Mouse (Mus musculus): ENCODE data around the gene Zfp786.
"Not testable (repeated sequence)": the region's sequence is repeated elsewhere in the genome, so short reads cannot be mapped to it uniquely, and the experiment has no call there.

Zfp786 gene

DNA sequence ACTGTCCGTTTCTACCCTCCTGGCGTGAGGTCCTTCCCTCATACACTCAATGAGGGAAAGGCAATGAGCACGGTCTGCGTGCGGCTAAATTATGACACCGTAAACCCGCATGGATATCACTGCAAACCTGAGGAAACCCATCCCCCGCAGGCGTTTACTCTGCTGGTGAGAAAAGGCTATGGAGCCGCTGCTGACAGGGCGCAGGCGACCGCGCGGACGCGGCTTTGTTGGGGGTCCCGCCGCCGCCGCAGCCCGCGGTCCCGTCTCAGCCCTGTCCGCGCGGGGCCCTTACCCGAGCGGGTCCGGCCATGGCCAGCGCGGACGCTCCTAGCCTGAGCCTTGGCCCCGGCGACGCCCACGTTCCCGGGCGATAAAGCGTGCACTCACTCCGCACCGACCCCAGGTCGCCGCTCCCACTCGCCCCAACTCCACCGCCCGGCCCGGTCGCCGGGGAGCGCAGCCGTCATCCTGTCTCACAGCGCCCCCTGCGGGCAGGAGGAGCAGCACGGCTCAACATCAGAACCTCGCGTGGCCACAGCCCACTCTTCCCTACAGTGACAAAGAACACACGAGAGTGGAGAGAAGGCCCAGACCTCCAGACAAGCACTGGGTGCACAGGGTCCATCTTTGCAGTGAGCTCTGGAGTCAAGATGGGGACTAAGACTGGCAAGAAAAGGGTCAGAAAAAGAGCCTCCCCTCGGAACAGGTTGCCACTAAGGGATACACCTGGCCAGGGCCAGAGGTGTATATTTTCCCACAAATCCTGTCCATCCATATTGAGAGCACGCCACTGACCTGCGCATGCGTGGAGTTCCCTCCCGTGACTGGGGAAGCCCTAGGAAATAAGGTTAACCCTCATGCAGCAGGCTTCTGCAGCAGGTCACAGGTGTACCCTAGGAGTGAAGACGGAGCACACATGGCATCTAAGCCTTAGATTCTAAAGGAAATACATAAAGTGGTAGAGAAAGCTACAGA is at the start of gene Zfp786:
Gene Zfp786, minus strand, starts transcription at position 764 of the 975 bp plus-strand sequence.
- DNase-seq (ENCODE audit: low spot score), result peak; percentile 80

- no peak for DNase-seq (ENCODE audit: low spot score)
These were observed 49.5 kb upstream of the Zfp786 start for GRCm38 (mm10) chr6:47880166-47880565.

DNA sequence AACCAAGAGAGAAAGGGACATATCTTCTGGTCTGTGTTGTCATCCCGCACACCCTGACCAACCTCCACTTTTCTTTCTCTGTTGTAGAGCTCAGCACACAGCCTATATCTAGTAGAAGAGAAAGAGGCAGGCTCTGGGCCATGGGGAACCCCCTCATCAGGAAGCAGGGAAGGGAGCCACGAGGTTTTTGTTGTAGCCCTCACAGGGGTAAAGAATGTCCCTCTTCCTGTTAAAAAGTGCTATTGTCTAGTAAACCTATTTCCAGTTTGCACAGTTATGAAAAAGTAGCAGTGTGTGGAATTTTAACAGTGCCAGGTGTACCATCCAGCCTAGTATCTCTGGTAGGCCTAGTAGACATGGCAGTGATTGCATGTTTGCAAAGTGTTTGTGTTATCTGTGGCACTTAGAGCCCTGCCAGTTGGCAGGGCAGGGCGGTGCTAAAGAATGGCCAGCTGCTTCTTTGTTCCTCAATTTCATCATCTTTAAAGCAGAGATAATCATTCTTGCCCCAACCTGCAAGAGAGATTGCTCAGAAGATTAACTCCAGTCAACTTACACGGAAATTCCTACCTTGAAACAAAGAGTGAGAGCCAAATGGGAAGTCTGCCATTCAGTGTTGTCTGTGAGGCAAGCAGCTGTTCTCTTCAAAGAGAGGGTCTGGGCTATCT is 48.5 kb upstream of the Zfp786 start:
- DNase-seq (ENCODE audit: low spot score), result no peak

GRCm38 (mm10) chr6:47878593-47878992 is 47.9 kb upstream of the Zfp786 start:
- no peak for DNase-seq (ENCODE audit: low spot score)

GRCm38 (mm10) chr6:47878133-47878514 is 47.5 kb upstream of the Zfp786 start:
- no peak for DNase-seq (ENCODE audit: low spot score)

DNA sequence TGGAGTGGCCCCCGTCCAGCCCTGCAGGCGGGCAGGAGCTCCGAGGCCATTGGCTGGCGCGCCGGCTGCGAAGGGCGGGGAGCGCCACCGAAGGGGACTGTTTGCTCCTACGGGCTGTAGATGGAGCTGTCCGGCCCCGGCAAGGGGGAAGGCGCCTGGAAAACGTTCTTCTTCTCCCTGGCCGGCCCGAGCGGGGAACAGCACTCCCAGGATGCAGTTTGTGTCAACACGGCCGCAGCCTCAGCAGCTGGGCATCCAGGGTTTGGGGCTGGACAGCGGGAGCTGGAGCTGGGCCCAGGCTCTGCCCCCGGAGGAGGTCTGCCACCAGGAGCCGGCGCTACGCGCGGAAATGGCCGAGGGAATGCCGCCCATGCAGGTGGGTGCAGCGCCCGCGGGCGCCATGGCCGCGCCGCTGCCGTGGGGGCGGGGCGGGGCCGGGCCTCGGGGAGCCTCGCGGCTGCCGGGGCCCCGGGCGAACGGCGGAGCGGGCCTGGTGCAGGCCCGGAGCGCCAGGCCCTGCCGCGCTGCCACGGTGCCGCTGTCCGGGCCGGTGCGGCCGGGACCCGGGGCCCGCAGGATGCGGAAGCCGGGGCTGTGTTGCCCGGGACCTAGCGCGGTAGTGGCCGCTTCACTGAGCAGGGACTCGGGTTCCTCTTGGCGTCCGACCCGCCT is 46.9 kb upstream of the Zfp786 start:
- DNase-seq (ENCODE audit: low spot score), result peak; percentile 66

DNA sequence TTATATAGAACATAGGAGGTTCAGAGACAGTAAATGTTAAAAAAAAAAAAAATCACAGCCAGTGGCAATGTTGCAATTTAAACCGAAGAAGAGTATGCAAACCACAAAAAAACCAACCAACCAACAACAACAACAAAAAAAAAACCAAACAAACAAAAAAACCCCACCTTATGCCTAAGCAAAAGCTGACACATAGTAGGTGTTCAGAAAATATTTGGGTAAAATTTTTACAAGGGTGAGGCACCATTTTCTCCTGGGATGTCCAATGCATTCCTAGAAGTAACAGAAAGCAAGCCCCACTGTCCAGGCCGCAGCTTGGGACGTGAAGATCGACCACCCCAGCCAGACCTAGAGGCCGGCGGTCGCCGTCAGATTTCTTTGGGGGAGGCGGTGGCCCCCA is 46.4 kb upstream of the Zfp786 start, which contains the start of gene Zfp282:
Gene Zfp282, plus strand, starts transcription at position 147 of the 400 bp plus-strand sequence.
- no peak for DNase-seq (ENCODE audit: low spot score)

DNA sequence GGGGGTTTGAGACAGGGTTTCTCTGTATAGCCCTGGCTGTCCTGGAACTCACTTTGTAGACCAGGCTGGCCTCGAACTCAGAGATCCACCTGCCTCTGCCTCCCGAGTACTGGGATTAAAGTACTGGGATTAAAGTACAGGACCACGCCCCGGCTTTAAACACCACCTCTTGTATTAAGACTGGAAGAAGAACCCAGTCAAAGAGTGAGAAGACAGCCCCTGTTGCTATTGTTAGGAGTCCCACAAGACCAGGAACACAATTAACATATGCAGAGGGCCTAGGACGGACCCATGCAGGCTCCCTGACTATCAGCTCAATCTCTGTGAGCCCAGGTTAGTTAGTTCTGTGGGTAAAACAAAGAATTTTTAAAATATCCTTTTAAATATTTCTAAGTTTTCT is 41.6 kb upstream of the Zfp786 start:
- no peak for DNase-seq (ENCODE audit: low spot score)

DNA sequence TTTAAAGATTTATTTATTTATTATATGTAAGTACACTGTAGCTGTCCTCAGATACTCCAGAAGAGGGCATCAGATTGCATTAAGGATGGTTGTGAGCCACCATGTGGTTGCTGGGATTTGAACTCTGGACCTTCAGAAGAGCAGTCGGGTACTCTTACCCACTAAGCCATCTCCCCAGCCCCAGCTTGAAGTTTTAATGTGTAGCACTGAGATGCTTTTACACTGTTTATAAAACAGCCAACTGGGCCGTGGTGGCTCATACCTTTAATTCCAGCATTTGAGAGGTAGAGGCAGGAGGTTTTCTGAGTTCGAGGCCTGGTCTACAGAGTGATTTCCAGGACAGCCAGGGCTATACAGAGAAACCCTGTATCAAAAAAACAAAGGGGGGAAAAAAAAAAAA is 27.1 kb upstream of the Zfp786 start:
- not testable (repeated sequence) for DNase-seq (ENCODE audit: low spot score)

DNA sequence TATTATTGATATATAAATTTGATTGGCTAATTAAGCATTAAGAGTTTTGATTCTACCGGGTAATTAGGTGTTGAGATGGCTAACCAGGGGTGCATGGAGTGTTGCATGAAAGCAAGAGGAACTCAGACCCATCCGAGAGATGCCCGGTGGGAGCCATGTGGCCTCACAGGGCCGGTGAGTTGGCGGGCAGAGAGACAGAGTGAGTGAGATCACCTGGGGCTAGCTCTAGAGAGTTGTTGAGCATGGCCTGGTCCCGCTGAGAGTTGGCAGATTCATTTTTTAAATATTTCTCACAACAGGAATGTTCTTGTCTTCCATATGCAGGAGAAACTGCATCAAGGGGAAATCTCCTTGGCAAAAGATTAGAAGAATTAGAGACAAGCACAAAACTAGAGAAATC is 26.6 kb upstream of the Zfp786 start:
- DNase-seq (ENCODE audit: low spot score), result no peak

DNA sequence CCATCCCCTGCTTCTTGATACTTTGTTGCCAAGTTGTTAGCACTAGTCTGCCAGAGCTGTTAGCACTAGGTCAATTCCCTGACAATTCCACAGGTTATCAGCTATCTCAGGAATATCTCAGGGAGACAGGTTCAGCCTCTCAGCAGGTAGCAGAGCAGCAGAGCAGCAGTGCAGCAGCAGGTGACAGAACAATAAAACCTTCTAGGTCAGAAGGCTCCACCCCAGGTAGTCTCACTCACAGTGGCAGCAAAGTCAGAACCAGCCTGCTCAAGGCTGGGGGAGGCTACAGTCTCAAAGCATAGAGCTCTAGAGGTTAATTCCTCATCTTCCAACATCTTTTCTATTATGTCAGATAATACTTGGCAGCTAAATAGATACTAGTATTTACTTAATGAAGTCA is 15.1 kb upstream of the Zfp786 start:
- no peak for DNase-seq (ENCODE audit: low spot score)

- DNase-seq (ENCODE audit: low spot score), result no peak
These were observed 11.7 kb upstream of the Zfp786 start for GRCm38 (mm10) chr6:47842337-47842736.

- no peak for DNase-seq (ENCODE audit: low spot score)
These were observed 11.2 kb upstream of the Zfp786 start for GRCm38 (mm10) chr6:47841831-47842230.

- no peak for DNase-seq (ENCODE audit: low spot score)
These were observed 10.4 kb upstream of the Zfp786 start for GRCm38 (mm10) chr6:47841077-47841476.

DNA sequence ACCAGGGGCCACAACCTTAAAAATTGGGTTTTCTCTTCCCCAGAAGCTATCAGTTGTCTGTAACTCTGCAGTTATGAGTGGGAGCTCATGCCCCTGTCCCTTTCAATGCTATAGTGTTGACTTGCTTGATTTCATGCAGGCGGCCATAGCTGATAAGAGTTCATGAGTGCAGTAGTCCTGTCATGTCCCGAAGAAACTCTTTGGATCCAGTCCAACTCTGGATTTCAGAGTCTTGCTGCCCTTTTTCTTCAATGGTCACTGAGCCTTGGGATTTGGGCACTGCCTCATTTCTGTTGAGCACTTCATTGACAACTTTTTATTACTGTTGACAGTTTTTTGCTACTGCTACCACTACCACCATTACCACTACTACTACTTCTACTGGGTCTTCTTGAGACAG is 7.0 kb upstream of the Zfp786 start:
- no peak for DNase-seq (ENCODE audit: low spot score)

DNA sequence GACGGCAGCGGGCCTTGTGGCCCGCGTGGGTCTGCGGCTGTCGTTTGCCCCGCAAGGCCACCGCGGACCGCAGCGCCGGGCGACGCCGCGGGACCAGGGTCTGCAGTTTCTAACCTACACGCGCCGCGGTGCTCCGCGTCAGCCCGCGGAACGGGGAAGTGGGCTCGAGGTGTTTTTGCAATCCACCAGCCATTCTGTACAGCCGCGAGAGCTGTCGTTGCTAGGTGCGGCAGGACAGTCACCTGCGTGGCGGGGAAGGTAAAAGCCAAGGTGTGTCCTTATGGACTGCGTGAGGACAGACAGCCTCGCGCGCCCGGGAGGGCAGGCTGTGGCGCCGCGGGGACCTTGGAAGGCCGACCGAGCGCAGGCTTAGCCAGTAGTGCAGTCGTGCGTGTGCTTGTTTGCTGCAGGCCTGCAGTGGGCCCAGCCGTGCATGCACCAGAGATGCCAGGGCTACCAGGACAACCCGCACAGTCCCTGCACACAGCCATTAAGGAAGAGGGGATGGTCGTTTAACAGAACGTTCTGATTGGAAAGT is 5.4 kb upstream of the Zfp786 start:
- DNase-seq (ENCODE audit: low spot score), result no peak

- peak; percentile 82 for DNase-seq (ENCODE audit: low spot score)
These were observed 4.9 kb upstream of the Zfp786 start, which contains the start of gene Zfp398 for GRCm38 (mm10) chr6:47835482-47835983. Gene Zfp398 (plus strand): TSS chr6:47835661.

GRCm38 (mm10) chr6:47832220-47832619 is 1.6 kb upstream of the Zfp786 start:
- DNase-seq (ENCODE audit: low spot score), result no peak

DNA sequence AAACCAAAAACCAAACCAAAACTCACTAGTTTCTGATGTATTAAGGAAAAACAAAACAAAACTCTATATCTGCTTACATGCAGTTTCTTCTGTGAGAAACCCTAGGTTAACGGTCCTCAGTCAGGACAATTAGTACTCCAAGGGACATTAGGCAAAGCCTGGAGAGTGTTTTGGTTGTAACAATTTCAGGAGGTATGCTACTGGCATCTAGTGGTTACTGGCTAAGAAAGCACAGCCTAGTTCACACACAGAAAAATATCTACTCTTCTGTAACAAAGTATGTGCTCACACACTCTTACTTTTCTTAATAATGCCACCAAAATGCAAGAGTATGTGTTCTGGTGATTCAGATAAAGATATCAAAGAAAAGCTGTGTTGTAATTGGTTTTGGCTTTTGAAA is 1.7 kb downstream of the Zfp786 start:
- no peak for DNase-seq (ENCODE audit: low spot score)

- no peak for DNase-seq (ENCODE audit: low spot score)
These were observed 3.2 kb downstream of the Zfp786 start for GRCm38 (mm10) chr6:47827462-47827861.

DNA sequence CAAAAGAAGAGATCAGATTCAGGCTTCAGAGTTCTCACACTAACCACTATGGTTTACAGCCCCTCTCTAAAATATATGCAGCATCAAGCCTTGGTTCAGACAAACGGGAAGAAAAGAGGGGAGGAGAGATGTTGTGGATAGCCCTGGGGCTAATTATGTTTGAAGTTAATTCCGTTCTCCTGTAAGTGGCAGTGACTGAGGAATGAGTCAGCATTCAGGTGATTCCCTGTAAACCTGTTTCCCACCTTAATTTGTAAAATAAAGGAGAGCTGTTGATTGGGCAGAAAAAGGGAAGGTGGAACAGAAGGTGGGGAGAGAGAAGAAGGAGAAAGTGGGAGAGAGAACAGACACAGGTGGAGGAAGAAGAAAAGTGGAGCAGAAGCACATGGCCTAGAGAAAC is 6.4 kb downstream of the Zfp786 start:
- DNase-seq (ENCODE audit: low spot score), result no peak

- DNase-seq (ENCODE audit: low spot score), result no peak
These were observed 8.9 kb downstream of the Zfp786 start for GRCm38 (mm10) chr6:47821776-47822175.

Measured in urinary bladder, postnatal 10 days (tissue).